Mouse (Mus musculus) liver, embryonic 14.5 days (tissue): ENCODE results near the gene Spcs1. TPM values are rescaled to one million over a fixed set of nuclear protein-coding genes. Genes with fewer than 3 reads are reported as not detected.

Experiments used
- ATAC-seq: fragments of 200-750 bp; cut with Nextera tagmentation; 2 replicates; pipeline ENCODE4 v1.8.0; 2017; ENCODE audit warnings: moderate number of reproducible peaks, mild to moderate bottlenecking, moderate library complexity; ENCODE audit not compliant: insufficient read depth
- DNase-seq, 3 experiments: peaks; one replicate each; pipeline ENCODE4 v3.0.0-alpha.2; 2012 to 2013; ENCODE audit warnings: low read depth in 3 of 3, low spot score in 3 of 3
- H3K27ac ChIP-seq: fragments of 300-500 bp; sonication (generic); 2 replicates; pipeline ENCODE4 v1.5.1; 2014; ENCODE audit warnings: moderate library complexity, mild to moderate bottlenecking, control low read depth, inconsistent platforms
- H3K27me3 ChIP-seq: fragments of 300-500 bp; sonication (generic); 2 replicates; pipeline ENCODE4 v1.6.1; 2014; ENCODE audit warnings: mild to moderate bottlenecking, low read length, moderate library complexity; ENCODE audit not compliant: control insufficient read depth, insufficient read depth
- H3K36me3 ChIP-seq: fragments of 300-500 bp; sonication (generic); replicated peaks from 2 replicates; pipeline ENCODE4 v1.6.1; 2014; ENCODE audit warnings: low read depth; ENCODE audit not compliant: control insufficient read depth, insufficient read depth
- H3K4me1 ChIP-seq, 2 experiments: fragments of 200-500 bp in 1 of 2; fragments of 300-500 bp in 1 of 2; sonication (generic) in 1 of 2; replicated peaks; 2 replicates each; pipeline ENCODE4 v1.6.1; 2012 to 2014; ENCODE audit warnings: antibody characterized with exemption in 1 of 2, inconsistent platforms in 1 of 2, low read length in 1 of 2; ENCODE audit not compliant: control insufficient read depth in 2 of 2, insufficient read depth in 2 of 2
- H3K4me2 ChIP-seq: fragments of 300-500 bp; sonication (generic); 2 replicates; pipeline ENCODE4 v1.6.1; 2014; ENCODE audit warnings: low read depth, mild to moderate bottlenecking, control low read depth, moderate library complexity
- H3K4me3 ChIP-seq, 2 experiments: fragments of 200-500 bp in 1 of 2; fragments of 300-500 bp in 1 of 2; sonication (generic) in 1 of 2; 2 replicates each; pipeline ENCODE4 v1.5.1; 2012 to 2014; ENCODE audit warnings: low read depth in 2 of 2, low read length in 2 of 2, mild to moderate bottlenecking in 2 of 2, control low read depth in 1 of 2, inconsistent platforms in 1 of 2, moderate library complexity in 1 of 2; ENCODE audit not compliant: insufficient read depth in 1 of 2
- H3K9ac ChIP-seq: fragments of 300-500 bp; sonication (generic); replicated peaks from 2 replicates; pipeline ENCODE4 v1.6.1; 2014; ENCODE audit warnings: mild to moderate bottlenecking, control low read depth, moderate library complexity
- H3K9me3 ChIP-seq: fragments of 300-500 bp; sonication (generic); 2 replicates; pipeline ENCODE4 v1.6.1; 2016; ENCODE audit warnings: low read length, mixed read lengths; ENCODE audit not compliant: control insufficient read depth
- CTCF ChIP-seq: IDR thresholded peaks from 2 replicates; pipeline ENCODE4 v1.5.1; 2016; ENCODE audit warnings: antibody characterized with exemption, low read depth, control low read depth
- EP300 ChIP-seq: IDR thresholded peaks from 2 replicates; pipeline ENCODE4 v1.6.1; 2016; ENCODE audit warnings: antibody characterized with exemption, low read depth
- WGBS: fragments of 180-500 bp; shearing (Covaris S2); extraction: QIAGEN DNeasy Blood & Tissue Kit; methylation state at CpG from one replicate; pipeline ENCODE4 v1.1.7; 2014; ENCODE audit not compliant: insufficient replicate concordance; 5-methylcytosine and 5-hydroxymethylcytosine counted together
- polyA plus RNA-seq, 2 experiments: library from polyadenylated mRNA; depleted of rRNA in 1 of 2; stranded (reverse) in 1 of 2; unstranded in 1 of 2; fragments of >200 nt; fragmentation: Nextera tagmentation in 1 of 2; extraction: Ambion mirVana in 1 of 2; gene quantifications; 2 replicates each; pipeline versions ENCODE4 v1.2.1 to v1.2.3; 2012 to 2014

Gene Spcs1
- polyA plus RNA-seq, 2 experiments: 157 to 323 TPM

DNA sequence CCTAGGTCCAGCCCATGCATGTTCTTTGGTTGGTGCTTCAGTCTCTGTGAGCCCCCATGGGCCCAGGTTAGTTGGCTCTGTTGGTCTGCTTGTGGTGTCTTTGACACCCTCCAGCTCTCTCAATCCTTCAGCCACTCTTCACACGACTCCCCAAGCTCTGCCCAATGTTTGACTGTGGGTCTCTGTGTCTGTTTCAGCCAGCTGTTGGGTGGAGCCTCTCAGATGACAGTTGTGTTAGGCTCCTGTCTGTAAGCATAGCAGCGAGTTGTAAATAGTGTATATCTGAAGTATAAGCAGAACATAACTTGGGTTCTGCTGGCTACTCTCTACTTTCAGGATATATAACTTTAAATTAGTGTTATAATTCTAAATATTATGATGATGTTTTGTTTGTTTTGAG is 43.0 kb downstream of the Spcs1 start:
- no peak overlapping the region for H3K27ac ChIP-seq
- H3K27me3 ChIP-seq: no peaks in the 10 kb centered on the region
- H3K36me3 ChIP-seq: no peaks in the 10 kb centered on the region; the same call in 1 of the 2 replicates
- H3K4me2 ChIP-seq: no peak overlapping the region
- H3K4me3 ChIP-seq: no peak overlapping the region
- H3K9me3 ChIP-seq: no peaks in the 10 kb centered on the region
- H3K9ac ChIP-seq: no peak overlapping the region
- no peaks in the 10 kb centered on the region; a peak in 1 of 4 replicates for H3K4me1 ChIP-seq
- ATAC-seq (no peak), DNase-seq (no peak)
- 44% methylated on average over 2 of the region's 2 CpGs for WGBS
- TF ChIP-seq CTCF (no peak), EP300 (no peak)

DNA sequence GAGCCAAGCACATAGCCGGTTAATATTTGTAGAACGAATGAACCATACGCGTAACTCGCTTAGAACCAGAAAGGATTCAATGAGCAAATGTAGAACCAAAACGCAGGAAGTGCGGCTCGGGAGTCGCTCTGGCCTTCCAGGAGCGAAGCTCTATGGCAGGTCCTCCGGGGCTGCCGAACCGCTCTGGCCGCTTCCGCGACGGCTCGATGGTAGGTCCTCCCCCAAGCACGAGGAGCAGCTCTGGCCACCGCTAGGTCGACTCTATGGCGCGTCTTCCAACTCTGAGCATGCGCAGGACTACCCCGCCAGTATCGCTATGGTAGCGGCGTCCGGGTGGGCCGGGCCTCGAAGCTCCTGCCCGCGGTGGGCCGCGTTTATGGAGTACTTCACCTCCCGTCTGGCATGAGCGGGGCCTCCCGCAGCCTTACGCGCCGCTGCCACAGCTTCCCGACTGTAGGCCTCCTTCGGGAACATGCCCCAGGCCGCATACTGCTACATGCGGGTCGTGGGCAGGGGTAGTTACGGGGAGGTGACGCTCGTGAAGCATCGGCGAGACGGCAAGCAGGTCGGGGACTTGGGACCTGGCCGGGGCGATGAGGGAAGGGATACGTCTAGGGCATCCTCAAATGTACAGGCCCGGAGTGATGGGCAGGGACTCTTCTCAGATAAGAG is 50.2 kb downstream of the Spcs1 start, which contains the start of gene Nek4:
Nek4 (plus strand) TSS at position 224 of the 672 bp plus-strand sequence.
- Histone ChIP-seq H3K27me3 (no peaks in the 10 kb centered on the region), H3K4me1 (peaks cover 8 to 10% of the 10 kb centered on the region in 2 experiments), H3K9me3 (no peaks in the 10 kb centered on the region), H3K27ac (peak within 1 kb of the TSS; percentile 56), H3K4me3 (peak within 1 kb of the TSS; percentile 78 to 85), H3K4me2 (peak within 1 kb of the TSS; percentile 87), H3K9ac (peak within 1 kb of the TSS; percentile 83), H3K36me3 (no peaks in the 10 kb centered on the region; the same call in 1 of the 2 replicates)
- TF ChIP-seq CTCF (peak; percentile 59), EP300 (no peak)
- under 1% methylated on average over 55 of the region's 57 CpGs for WGBS
- DNase-seq: peak; percentile 93
- peak; percentile 100 for ATAC-seq

DNA sequence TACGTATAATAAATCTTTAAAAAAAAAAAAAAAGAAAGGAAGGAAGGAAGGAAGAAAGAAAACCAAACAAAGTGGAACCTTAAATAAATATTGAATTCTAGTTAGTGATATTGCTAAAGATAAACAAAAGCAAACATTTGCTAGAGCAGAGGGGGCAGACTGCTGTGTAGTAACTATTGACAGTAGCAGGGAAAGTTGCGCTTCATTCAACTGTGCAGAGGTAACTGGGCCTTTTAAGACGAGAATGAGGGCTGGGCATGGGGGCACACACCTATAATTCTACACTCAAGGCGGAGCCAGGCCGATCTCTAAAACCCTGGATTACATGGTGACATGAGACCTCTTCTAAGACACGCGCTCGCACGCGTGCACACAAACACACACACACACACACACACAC is 51.5 kb downstream of the Spcs1 start:
- H3K27ac ChIP-seq: no peak overlapping the region
- H3K9ac ChIP-seq: no peak overlapping the region
- 84% methylated on average over 10 of the region's 10 CpGs for WGBS
- no peaks in the 10 kb centered on the region for H3K27me3 ChIP-seq
- no peak overlapping the region for H3K4me2 ChIP-seq
- TF ChIP-seq CTCF: no peak
- no peak for TF ChIP-seq EP300
- no peak overlapping the region for H3K4me3 ChIP-seq
- no peaks in the 10 kb centered on the region for H3K9me3 ChIP-seq
- ATAC-seq: no peak
- H3K4me1 ChIP-seq: peaks cover 8 to 17% of the 10 kb centered on the region in 2 experiments
- DNase-seq: no peak
- no peaks in the 10 kb centered on the region; the same call in 1 of the 2 replicates for H3K36me3 ChIP-seq

Other genes starting within 250 kb of the Spcs1 start
- 3.5 and 6.2 TPM in 2 replicates for gene Tmem110, start 176.1 kb downstream of the Spcs1 start, polyA plus RNA-seq (2012; rRNA removed)
- gene Tmem110, start 176.1 kb downstream of the Spcs1 start, polyA plus RNA-seq (2014; fragmentation: Nextera tagmentation; extraction: Ambion mirVana): 8.2 and 11.0 TPM in 2 replicates
- gene Mustn1, start 122.5 kb downstream of the Spcs1 start, polyA plus RNA-seq (2012; rRNA removed): 0.42 and 0.55 TPM in 2 replicates
- gene Mustn1, start 122.5 kb downstream of the Spcs1 start, polyA plus RNA-seq (2014; fragmentation: Nextera tagmentation; extraction: Ambion mirVana): 0.37 and 0.72 TPM in 2 replicates
- 34.6 and 56.0 TPM in 2 replicates for gene Itih4, start 115.2 kb downstream of the Spcs1 start, polyA plus RNA-seq (2012; rRNA removed)
- 82.3 and 113 TPM in 2 replicates for gene Itih4, start 115.2 kb downstream of the Spcs1 start, polyA plus RNA-seq (2014; fragmentation: Nextera tagmentation; extraction: Ambion mirVana)
- 124 and 152 TPM in 2 replicates for gene Itih3, start 77.9 kb downstream of the Spcs1 start, polyA plus RNA-seq (2012; rRNA removed)
- 250 and 275 TPM in 2 replicates for gene Itih3, start 77.9 kb downstream of the Spcs1 start, polyA plus RNA-seq (2014; fragmentation: Nextera tagmentation; extraction: Ambion mirVana)
- 27.6 and 29.6 TPM in 2 replicates for gene Itih1, start 58.4 kb downstream of the Spcs1 start, polyA plus RNA-seq (2012; rRNA removed)
- 27.2 and 29.3 TPM in 2 replicates for gene Itih1, start 58.4 kb downstream of the Spcs1 start, polyA plus RNA-seq (2014; fragmentation: Nextera tagmentation; extraction: Ambion mirVana)
- gene Nek4, start 50.3 kb downstream of the Spcs1 start, polyA plus RNA-seq (2012; rRNA removed): 2.2 and 3.0 TPM in 2 replicates
- 2.6 and 3.7 TPM in 2 replicates for gene Nek4, start 50.3 kb downstream of the Spcs1 start, polyA plus RNA-seq (2014; fragmentation: Nextera tagmentation; extraction: Ambion mirVana)
- gene Glt8d1, start 272 bp downstream of the Spcs1 start, polyA plus RNA-seq (2012; rRNA removed): 12.6 and 18.4 TPM in 2 replicates
- gene Glt8d1, start 272 bp downstream of the Spcs1 start, polyA plus RNA-seq (2014; fragmentation: Nextera tagmentation; extraction: Ambion mirVana): 17.5 and 17.7 TPM in 2 replicates
- gene Pbrm1, start 17.5 kb upstream of the Spcs1 start, polyA plus RNA-seq (2012; rRNA removed): 7.2 and 10.3 TPM in 2 replicates
- 35.3 and 36.9 TPM in 2 replicates for gene Pbrm1, start 17.5 kb upstream of the Spcs1 start, polyA plus RNA-seq (2014; fragmentation: Nextera tagmentation; extraction: Ambion mirVana)
- gene Gnl3, start 17.5 kb upstream of the Spcs1 start, polyA plus RNA-seq (2012; rRNA removed): 50.2 and 88.0 TPM in 2 replicates
- gene Gnl3, start 17.5 kb upstream of the Spcs1 start, polyA plus RNA-seq (2014; fragmentation: Nextera tagmentation; extraction: Ambion mirVana): 90.8 and 91.8 TPM in 2 replicates
- gene Smim4, start 127.3 kb upstream of the Spcs1 start, polyA plus RNA-seq (2012; rRNA removed): 21.4 and 26.7 TPM in 2 replicates
- gene Smim4, start 127.3 kb upstream of the Spcs1 start, polyA plus RNA-seq (2014; fragmentation: Nextera tagmentation; extraction: Ambion mirVana): 72.8 and 81.7 TPM in 2 replicates
- 146 and 164 TPM in 2 replicates for gene Nt5dc2, start 129.4 kb upstream of the Spcs1 start, polyA plus RNA-seq (2012; rRNA removed)
- gene Nt5dc2, start 129.4 kb upstream of the Spcs1 start, polyA plus RNA-seq (2014; fragmentation: Nextera tagmentation; extraction: Ambion mirVana): 161 and 173 TPM in 2 replicates
- gene Stab1, start 167.0 kb upstream of the Spcs1 start, polyA plus RNA-seq (2012; rRNA removed): 18.9 and 19.9 TPM in 2 replicates
- 19.3 and 20.7 TPM in 2 replicates for gene Stab1, start 167.0 kb upstream of the Spcs1 start, polyA plus RNA-seq (2014; fragmentation: Nextera tagmentation; extraction: Ambion mirVana)
- gene Tnnc1, start 206.6 kb upstream of the Spcs1 start, polyA plus RNA-seq (2012; rRNA removed): 18.2 and 22.2 TPM in 2 replicates
- gene Tnnc1, start 206.6 kb upstream of the Spcs1 start, polyA plus RNA-seq (2014; fragmentation: Nextera tagmentation; extraction: Ambion mirVana): 37.5 and 41.2 TPM in 2 replicates
- gene Nisch, start 215.3 kb upstream of the Spcs1 start, polyA plus RNA-seq (2012; rRNA removed): 71.1 and 73.9 TPM in 2 replicates
- gene Nisch, start 215.3 kb upstream of the Spcs1 start, polyA plus RNA-seq (2014; fragmentation: Nextera tagmentation; extraction: Ambion mirVana): 50.3 and 61.1 TPM in 2 replicates
- 0.06 and 0.15 TPM in 2 replicates for gene Sema3g, start 216.2 kb upstream of the Spcs1 start, polyA plus RNA-seq (2012; rRNA removed)
- gene Sema3g, start 216.2 kb upstream of the Spcs1 start, polyA plus RNA-seq (2014; fragmentation: Nextera tagmentation; extraction: Ambion mirVana): 0.05 TPM in 1 of 2 replicates, not detected in the other
- 2.1 and 3.1 TPM in 2 replicates for gene Phf7, start 249.6 kb upstream of the Spcs1 start, polyA plus RNA-seq (2012; rRNA removed)
- 6.0 and 7.5 TPM in 2 replicates for gene Phf7, start 249.6 kb upstream of the Spcs1 start, polyA plus RNA-seq (2014; fragmentation: Nextera tagmentation; extraction: Ambion mirVana)
- 22.1 and 24.4 TPM in 2 replicates for gene Bap1, start 249.8 kb upstream of the Spcs1 start, polyA plus RNA-seq (2012; rRNA removed)
- 28.0 and 30.6 TPM in 2 replicates for gene Bap1, start 249.8 kb upstream of the Spcs1 start, polyA plus RNA-seq (2014; fragmentation: Nextera tagmentation; extraction: Ambion mirVana)